24 mouse cellular contexts compared by ENCODE assay signal in the genomic region with DNA sequence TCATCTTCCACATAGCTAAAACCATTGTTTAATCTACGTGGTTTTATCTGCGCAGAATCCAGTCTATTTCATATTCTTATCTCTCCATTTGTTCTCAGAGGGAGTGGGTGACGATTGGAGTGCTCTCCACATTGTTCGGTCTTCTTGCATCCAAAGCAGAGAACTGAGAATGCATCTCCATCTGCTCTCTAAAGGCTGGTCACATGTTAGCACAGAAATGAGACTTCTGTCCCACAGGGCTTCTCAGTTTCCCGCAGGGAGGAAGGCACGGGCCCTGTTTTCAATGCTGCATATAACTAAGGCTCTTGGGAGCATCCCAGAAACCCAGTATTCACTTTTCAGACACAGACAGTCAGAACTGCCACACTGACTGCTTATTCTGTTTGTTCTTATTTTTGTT. TPM values are rescaled to one million over a fixed set of nuclear protein-coding genes. Genes with fewer than 3 reads are reported as not detected.
DNase-seq lines count a peak whose midpoint lies in the region; ATAC-seq lines count a peak whose summit lies in the region.
"Had no signal": no experiment of that assay in that cellular context is flagged by ENCODE, and none has a peak within 500 bp of the region (broad histone marks: within the 10 kb centered on the region; RNA-seq: fewer than 3 reads in every experiment).

No protein-coding gene starts in this region.

- DNase-seq in layer of hippocampus, adult 11-12 months (ENCODE audit: low spot score): peak; percentile 22
- no peak for DNase-seq in layer of hippocampus, adult 9-10 months (ENCODE audit: low spot score)
- peak; percentile 26 for DNase-seq in midbrain, embryonic 11.5 days (ENCODE audit: low spot score, missing footprints)
- no peak for DNase-seq in midbrain, embryonic 14.5 days
- peak; percentile 72 for DNase-seq in brain, adult 2 months (ENCODE audit: low read depth, low spot score)
- DNase-seq in layer of hippocampus, adult 9-11 months: peak; percentile 31
- no peak for DNase-seq in thymus, postnatal 25 days
- DNase-seq: adrenal gland, adult 8-10 months; adrenal gland, postnatal 36 days; cerebellum, adult 11 months; cerebellum, adult 8-10 months; cerebellum, postnatal 14 days; gastrocnemius, adult 2 months; gastrocnemius, postnatal 25 days had no signal

- WGBS in midbrain, embryonic 11.5 days: 87% methylated on average over 6 of the region's 6 CpGs
- 85% methylated on average over 6 of the region's 6 CpGs for WGBS in midbrain, embryonic 14.5 days

- no peaks in the 10 kb centered on the region for H3K9me3 ChIP-seq in midbrain, embryonic 11.5 days (ENCODE audit: control insufficient read depth, low read length)
- no peaks in the 10 kb centered on the region for H3K9me3 ChIP-seq in midbrain, embryonic 14.5 days (ENCODE audit: control insufficient read depth, low read length)
- H3K9me3 ChIP-seq: embryonic facial prominence, embryonic 13.5 days; forebrain, embryonic 10.5 days; forebrain, embryonic 15.5 days; heart, embryonic 12.5 days; hindbrain, embryonic 10.5 days had no signal

- H3K27me3 ChIP-seq in midbrain, embryonic 11.5 days (ENCODE audit: control insufficient read depth, insufficient read depth, low read length): no peaks in the 10 kb centered on the region
- H3K27me3 ChIP-seq in midbrain, embryonic 14.5 days (ENCODE audit: control insufficient read depth, insufficient read depth, low read length): no peaks in the 10 kb centered on the region
- H3K27me3 ChIP-seq: embryonic facial prominence, embryonic 13.5 days; forebrain, embryonic 15.5 days had no signal

- no peak overlapping the region for H3K9ac ChIP-seq in midbrain, embryonic 11.5 days (ENCODE audit: low read length)
- H3K9ac ChIP-seq in midbrain, embryonic 14.5 days (replicated peaks; ENCODE audit: low read length): no peak overlapping the region
- H3K9ac ChIP-seq: embryonic facial prominence, embryonic 13.5 days; forebrain, embryonic 15.5 days; heart, embryonic 12.5 days; hindbrain, embryonic 14.5 days had no signal

- H3K4me1 ChIP-seq in midbrain, embryonic 11.5 days (ENCODE audit: control insufficient read depth, insufficient read depth, low read length): no peaks in the 10 kb centered on the region
- H3K4me1 ChIP-seq in midbrain, embryonic 14.5 days (ENCODE audit: control insufficient read depth, insufficient read depth, low read length): no peaks in the 10 kb centered on the region
- H3K4me1 ChIP-seq: forebrain, embryonic 15.5 days; hindbrain, embryonic 10.5 days had no signal

- no peak overlapping the region for H3K27ac ChIP-seq in midbrain, embryonic 11.5 days (ENCODE audit: low read depth, low read length)
- H3K27ac ChIP-seq in midbrain, embryonic 14.5 days (replicated peaks; ENCODE audit: low read depth, low read length): no peak overlapping the region
- H3K27ac ChIP-seq: embryonic facial prominence, embryonic 13.5 days; forebrain, embryonic 10.5 days; forebrain, embryonic 15.5 days; gastrocnemius, adult 2 months; hindbrain, embryonic 10.5 days; hindbrain, embryonic 14.5 days had no signal

- H3K4me3 ChIP-seq in midbrain, embryonic 11.5 days (ENCODE audit: low read depth, low read length): no peak overlapping the region
- no peak overlapping the region for H3K4me3 ChIP-seq in midbrain, embryonic 14.5 days (replicated peaks; ENCODE audit: low read depth, low read length)
- H3K4me3 ChIP-seq: embryonic facial prominence, embryonic 13.5 days; erythroblast, embryonic 14.5 days; forebrain, embryonic 10.5 days; forebrain, embryonic 15.5 days; gastrocnemius, adult 2 months; heart, embryonic 12.5 days; hindbrain, embryonic 10.5 days had no signal

- ATAC-seq in midbrain, embryonic 11.5 days (ENCODE audit: low FRiP score): no peak
- ATAC-seq in midbrain, embryonic 14.5 days (ENCODE audit: low FRiP score, low TSS enrichment): no peak
- ATAC-seq: forebrain, embryonic 15.5 days had no signal

- H3K36me3 ChIP-seq in midbrain, embryonic 11.5 days (ENCODE audit: control insufficient read depth, insufficient read depth, low read length): no peaks in the 10 kb centered on the region
- no peaks in the 10 kb centered on the region for H3K36me3 ChIP-seq in midbrain, embryonic 14.5 days (ENCODE audit: control insufficient read depth, insufficient read depth, low read length)
- H3K36me3 ChIP-seq: embryonic facial prominence, embryonic 13.5 days; forebrain, embryonic 10.5 days; forebrain, embryonic 15.5 days; heart, embryonic 12.5 days; hindbrain, embryonic 10.5 days had no signal

- H3K4me2 ChIP-seq in midbrain, embryonic 11.5 days: no peak overlapping the region
- no peak overlapping the region for H3K4me2 ChIP-seq in midbrain, embryonic 14.5 days (ENCODE audit: low read length)
- H3K4me2 ChIP-seq: embryonic facial prominence, embryonic 13.5 days; forebrain, embryonic 15.5 days; heart, embryonic 12.5 days; hindbrain, embryonic 14.5 days had no signal

RNA-seq across cellular contexts. Expression of gene Svip, which starts 20.1 kb away (rescaled TPM):
- polyA plus RNA-seq in midbrain, embryonic 11.5 days (2014; fragmentation: Nextera tagmentation; extraction: Ambion mirVana): 14.5 and 15.2 TPM in 2 replicates
- 21.3 and 22.4 TPM in 2 replicates for polyA plus RNA-seq in midbrain, embryonic 14.5 days (2014; fragmentation: Nextera tagmentation; extraction: Ambion mirVana)

RNA-seq across cellular contexts. Expression of gene 1700015G11Rik, which starts 29.8 kb away (rescaled TPM):
- polyA plus RNA-seq in midbrain, embryonic 11.5 days (2014; fragmentation: Nextera tagmentation; extraction: Ambion mirVana): not detected in 2 replicates
- not detected in 2 replicates for polyA plus RNA-seq in midbrain, embryonic 14.5 days (2014; fragmentation: Nextera tagmentation; extraction: Ambion mirVana)
- polyA plus RNA-seq: brain, embryonic 14.5 days; cortical plate, adult 2 months; embryonic facial prominence, embryonic 13.5 days; erythroblast, embryonic 14.5 days; forebrain, embryonic 10.5 days; forebrain, embryonic 15.5 days; heart, embryonic 12.5 days; heart, embryonic 16.5 days; hindbrain, embryonic 10.5 days; hindbrain, embryonic 14.5 days had no signal

Comparison
In these comparisons a context has a peak if more than half of its experiments do, and no peak if none do; other contexts are left out.
1. DNase-seq: peak in layer of hippocampus, adult 11-12 months (single experiment), midbrain, embryonic 11.5 days (single experiment), brain, adult 2 months (single experiment) and layer of hippocampus, adult 9-11 months (single experiment); none in layer of hippocampus, adult 9-10 months (single experiment), midbrain, embryonic 14.5 days (single experiment) and thymus, postnatal 25 days (single experiment).